Mouse (Mus musculus): ENCODE data around the gene Calcoco1. TPM values are rescaled to one million over a fixed set of nuclear protein-coding genes. Genes with fewer than 3 reads are reported as not detected.
"Not testable (repeated sequence)": the region's sequence is repeated elsewhere in the genome, so short reads cannot be mapped to it uniquely, and the experiment has no call there.

Gene Calcoco1
- polyA plus RNA-seq, 1 experiment = 51.9 TPM

GRCm38 (mm10) chr15:102670281-102670680 lies 51.7 kb downstream of the Calcoco1 start:
- H3K27me3 ChIP-seq (ENCODE audit: control insufficient read depth, insufficient read depth, low read length, poor library complexity, severe bottlenecking) = no peaks in the 10 kb centered on the region
- H3K4me1 ChIP-seq (ENCODE audit: control insufficient read depth, insufficient read depth, low read length) = peaks cover 2% of the 10 kb centered on the region
- H3K9ac ChIP-seq (ENCODE audit: low read depth, poor library complexity, severe bottlenecking) = peak overlapping the region; percentile 80
- H3K9me3 ChIP-seq (replicated peaks; ENCODE audit: control insufficient read depth, insufficient read depth, low read length, poor library complexity, severe bottlenecking) = no peaks in the 10 kb centered on the region
- peak overlapping the region; percentile 42; the same call in 1 of the 2 replicates for H3K27ac ChIP-seq (ENCODE audit: insufficient read depth, low read length)
- H3K36me3 ChIP-seq (ENCODE audit: control insufficient read depth, insufficient read depth, low read length, poor library complexity, severe bottlenecking) = peaks cover 24% of the 10 kb centered on the region
- TF ChIP-seq POLR2A (IDR thresholded peaks at IDR 0.05; ENCODE audit: insufficient read depth, low read length) = no peak
- TF ChIP-seq EP300 (IDR thresholded peaks at IDR 0.05; ENCODE audit: insufficient read depth, low read depth, low read length) = no peak
- TF ChIP-seq CTCF (IDR thresholded peaks at IDR 0.05; ENCODE audit: low read depth, low read length) = no peak
- H3K4me3 ChIP-seq (ENCODE audit: low read depth, low read length) = peak overlapping the region; percentile 70

- Histone ChIP-seq H3K4me3 (ENCODE audit: low read depth, low read length) (peak overlapping the region; percentile 67), H3K9ac (ENCODE audit: low read depth, poor library complexity, severe bottlenecking) (peak overlapping the region; percentile 80), H3K27me3 (ENCODE audit: control insufficient read depth, insufficient read depth, low read length, poor library complexity, severe bottlenecking) (no peaks in the 10 kb centered on the region), H3K27ac (ENCODE audit: insufficient read depth, low read length) (peak overlapping the region; percentile 17; the same call in 1 of the 2 replicates), H3K36me3 (ENCODE audit: control insufficient read depth, insufficient read depth, low read length, poor library complexity, severe bottlenecking) (peaks cover 31% of the 10 kb centered on the region), H3K4me1 (ENCODE audit: control insufficient read depth, insufficient read depth, low read length) (peaks cover 2% of the 10 kb centered on the region), H3K9me3 (replicated peaks; ENCODE audit: control insufficient read depth, insufficient read depth, low read length, poor library complexity, severe bottlenecking) (no peaks in the 10 kb centered on the region)
- TF ChIP-seq EP300 (IDR thresholded peaks at IDR 0.05; ENCODE audit: insufficient read depth, low read depth, low read length) (no peak), CTCF (IDR thresholded peaks at IDR 0.05; ENCODE audit: low read depth, low read length) (no peak), POLR2A (IDR thresholded peaks at IDR 0.05; ENCODE audit: insufficient read depth, low read length) (no peak)
Observed at GRCm38 (mm10) chr15:102669571-102669970, 52.4 kb downstream of the Calcoco1 start.

- Histone ChIP-seq H3K27ac (ENCODE audit: insufficient read depth, low read length) (no peak overlapping the region), H3K4me1 (ENCODE audit: control insufficient read depth, insufficient read depth, low read length) (peaks cover 2% of the 10 kb centered on the region), H3K27me3 (ENCODE audit: control insufficient read depth, insufficient read depth, low read length, poor library complexity, severe bottlenecking) (no peaks in the 10 kb centered on the region), H3K4me3 (ENCODE audit: low read depth, low read length) (no peak overlapping the region), H3K9ac (ENCODE audit: low read depth, poor library complexity, severe bottlenecking) (no peak overlapping the region), H3K36me3 (ENCODE audit: control insufficient read depth, insufficient read depth, low read length, poor library complexity, severe bottlenecking) (peaks cover 67% of the 10 kb centered on the region), H3K9me3 (replicated peaks; ENCODE audit: control insufficient read depth, insufficient read depth, low read length, poor library complexity, severe bottlenecking) (no peaks in the 10 kb centered on the region)
- TF ChIP-seq CTCF (IDR thresholded peaks at IDR 0.05; ENCODE audit: low read depth, low read length) = peak; percentile 57
- no peak for TF ChIP-seq EP300 (IDR thresholded peaks at IDR 0.05; ENCODE audit: insufficient read depth, low read depth, low read length)
Observed at GRCm38 (mm10) chr15:102665494-102665893, 56.5 kb downstream of the Calcoco1 start.

DNA sequence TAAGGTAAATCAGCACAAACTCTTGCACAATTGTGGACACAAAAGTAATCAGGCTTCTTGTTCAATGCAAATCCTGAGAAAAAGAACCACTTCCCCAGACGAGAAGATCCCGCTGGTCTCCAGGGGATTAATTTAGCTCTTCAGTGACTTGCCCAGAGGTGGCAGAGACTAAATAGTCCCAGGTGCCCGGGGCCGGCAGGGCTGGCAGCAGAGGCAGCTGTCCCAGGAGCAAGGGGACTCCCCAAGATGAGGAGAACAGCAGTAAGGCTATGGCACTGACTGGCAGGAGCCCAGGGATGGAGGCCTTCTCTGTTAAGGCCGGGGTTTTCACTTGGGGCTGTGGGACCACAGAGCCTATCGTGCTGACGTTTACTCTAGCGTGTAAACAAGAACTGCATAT lies 58.2 kb downstream of the Calcoco1 start:
- TF ChIP-seq EP300 (IDR thresholded peaks at IDR 0.05; ENCODE audit: insufficient read depth, low read depth, low read length) = no peak
- no peak for TF ChIP-seq CTCF (IDR thresholded peaks at IDR 0.05; ENCODE audit: low read depth, low read length)
- TF ChIP-seq POLR2A (IDR thresholded peaks at IDR 0.05; ENCODE audit: insufficient read depth, low read length) = no peak
- Histone ChIP-seq H3K27ac (ENCODE audit: insufficient read depth, low read length) (no peak overlapping the region), H3K36me3 (ENCODE audit: control insufficient read depth, insufficient read depth, low read length, poor library complexity, severe bottlenecking) (peaks cover 65% of the 10 kb centered on the region), H3K9ac (ENCODE audit: low read depth, poor library complexity, severe bottlenecking) (no peak overlapping the region), H3K4me1 (ENCODE audit: control insufficient read depth, insufficient read depth, low read length) (no peaks in the 10 kb centered on the region), H3K4me3 (ENCODE audit: low read depth, low read length) (no peak overlapping the region), H3K27me3 (ENCODE audit: control insufficient read depth, insufficient read depth, low read length, poor library complexity, severe bottlenecking) (no peaks in the 10 kb centered on the region), H3K9me3 (replicated peaks; ENCODE audit: control insufficient read depth, insufficient read depth, low read length, poor library complexity, severe bottlenecking) (no peaks in the 10 kb centered on the region)

- peaks cover 57% of the 10 kb centered on the region for H3K36me3 ChIP-seq (ENCODE audit: control insufficient read depth, insufficient read depth, low read length, poor library complexity, severe bottlenecking)
Observed at GRCm38 (mm10) chr15:102662601-102663000, 59.4 kb downstream of the Calcoco1 start.

DNA sequence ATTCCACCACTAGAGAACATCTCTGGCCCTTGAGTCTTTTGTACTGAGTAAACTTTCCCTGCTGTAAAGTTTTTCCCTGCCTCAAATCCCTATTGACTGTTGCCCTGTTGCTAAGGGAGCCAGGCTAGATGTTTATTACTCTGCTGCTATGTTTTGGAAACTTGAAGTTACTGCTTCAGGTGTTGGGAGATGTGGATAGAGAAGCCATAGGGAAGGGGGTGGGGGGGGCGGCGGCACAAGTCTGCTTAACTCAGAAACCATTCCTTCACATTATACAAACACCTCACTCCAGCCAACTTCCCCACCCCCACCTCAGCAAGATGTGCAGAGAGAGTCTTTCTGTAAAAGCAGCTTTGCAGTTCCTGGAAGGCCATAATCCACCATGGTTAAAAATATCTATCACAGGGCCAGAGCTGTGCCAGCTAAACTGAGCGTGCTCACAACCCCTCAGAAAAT lies 64.0 kb downstream of the Calcoco1 start:
- TF ChIP-seq POLR2A (IDR thresholded peaks at IDR 0.05; ENCODE audit: insufficient read depth, low read length) (no peak), EP300 (IDR thresholded peaks at IDR 0.05; ENCODE audit: insufficient read depth, low read depth, low read length) (no peak), CTCF (IDR thresholded peaks at IDR 0.05; ENCODE audit: low read depth, low read length) (no peak)
- H3K4me3 ChIP-seq (ENCODE audit: low read depth, low read length) = no peak overlapping the region
- H3K27me3 ChIP-seq (ENCODE audit: control insufficient read depth, insufficient read depth, low read length, poor library complexity, severe bottlenecking) = no peaks in the 10 kb centered on the region
- peaks cover 20% of the 10 kb centered on the region for H3K36me3 ChIP-seq (ENCODE audit: control insufficient read depth, insufficient read depth, low read length, poor library complexity, severe bottlenecking)
- no peaks in the 10 kb centered on the region for H3K9me3 ChIP-seq (replicated peaks; ENCODE audit: control insufficient read depth, insufficient read depth, low read length, poor library complexity, severe bottlenecking)
- no peak overlapping the region for H3K9ac ChIP-seq (ENCODE audit: low read depth, poor library complexity, severe bottlenecking)
- no peaks in the 10 kb centered on the region for H3K4me1 ChIP-seq (ENCODE audit: control insufficient read depth, insufficient read depth, low read length)
- no peak overlapping the region for H3K27ac ChIP-seq (ENCODE audit: insufficient read depth, low read length)

More at GRCm38 (mm10) chr15:102662601-102663000, 59.4 kb downstream of the Calcoco1 start:
- H3K27me3 ChIP-seq (ENCODE audit: control insufficient read depth, insufficient read depth, low read length, poor library complexity, severe bottlenecking); H3K9me3 ChIP-seq (replicated peaks; ENCODE audit: control insufficient read depth, insufficient read depth, low read length, poor library complexity, severe bottlenecking); H3K27ac ChIP-seq (ENCODE audit: insufficient read depth, low read length); H3K4me3 ChIP-seq (ENCODE audit: low read depth, low read length); H3K9ac ChIP-seq (ENCODE audit: low read depth, poor library complexity, severe bottlenecking); H3K4me1 ChIP-seq (ENCODE audit: control insufficient read depth, insufficient read depth, low read length): not testable (repeated sequence)

Other genes starting within 250 kb of the Calcoco1 start
- not detected in 2 replicates for gene Gm10337, start 218.5 kb downstream of the Calcoco1 start, polyA plus RNA-seq (2011; ENCODE audit: insufficient read depth, insufficient read length, low read depth, missing spikeins)
- gene Map3k12, start 205.1 kb downstream of the Calcoco1 start, polyA plus RNA-seq (2011; ENCODE audit: insufficient read depth, insufficient read length, low read depth, missing spikeins) = 11.1 and 14.0 TPM in 2 replicates
- 45.3 and 47.5 TPM in 2 replicates for gene Tarbp2, start 204.0 kb downstream of the Calcoco1 start, polyA plus RNA-seq (2011; ENCODE audit: insufficient read depth, insufficient read length, low read depth, missing spikeins)
- 0.68 and 1.0 TPM in 2 replicates for gene Npff, start 197.2 kb downstream of the Calcoco1 start, polyA plus RNA-seq (2011; ENCODE audit: insufficient read depth, insufficient read length, low read depth, missing spikeins)
- gene Gm28047, start 97.1 kb downstream of the Calcoco1 start, polyA plus RNA-seq (2011; ENCODE audit: insufficient read depth, insufficient read length, low read depth, missing spikeins) = not detected in 2 replicates
- gene Atf7, start 96.7 kb downstream of the Calcoco1 start, polyA plus RNA-seq (2011; ENCODE audit: insufficient read depth, insufficient read length, low read depth, missing spikeins) = 40.2 and 49.3 TPM in 2 replicates
- 201 and 203 TPM in 2 replicates for gene Atp5g2, start 49.8 kb downstream of the Calcoco1 start, polyA plus RNA-seq (2011; ENCODE audit: insufficient read depth, insufficient read length, low read depth, missing spikeins)
- gene Hoxc13, start 198.9 kb upstream of the Calcoco1 start, polyA plus RNA-seq (2011; ENCODE audit: insufficient read depth, insufficient read length, low read depth, missing spikeins) = 3.7 and 3.8 TPM in 2 replicates
- not detected in 2 replicates for gene Hoxc12, start 214.6 kb upstream of the Calcoco1 start, polyA plus RNA-seq (2011; ENCODE audit: insufficient read depth, insufficient read length, low read depth, missing spikeins)
- not detected in 2 replicates for gene Hoxc11, start 232.2 kb upstream of the Calcoco1 start, polyA plus RNA-seq (2011; ENCODE audit: insufficient read depth, insufficient read length, low read depth, missing spikeins)
- gene Hoxc10, start 244.6 kb upstream of the Calcoco1 start, polyA plus RNA-seq (2011; ENCODE audit: insufficient read depth, insufficient read length, low read depth, missing spikeins) = not detected in 2 replicates
- not detected in 2 replicates for gene Hoxc5, start 245.3 kb upstream of the Calcoco1 start, polyA plus RNA-seq (2011; ENCODE audit: insufficient read depth, insufficient read length, low read depth, missing spikeins)

All from ES-Bruce4 (cell line).